Mouse (Mus musculus) Muller cell, postnatal 12 days (primary cell): Measurements from ENCODE around the gene Zfp410.
A peak's percentile ranks its signal among the peaks of the same experiment; 100 is the strongest.
"Not testable (repeated sequence)": the region's sequence is repeated elsewhere in the genome, so short reads cannot be mapped to it uniquely, and the experiment has no call there.

Experiments
- DNase-seq: peaks from one replicate; pipeline ENCODE4 v3.0.0-alpha.2; 2015; ENCODE audit errors: inconsistent ontology term

Gene Zfp410

GRCm38 (mm10) chr12:84316721-84317621, at the start of gene Zfp410:
Zfp410 (plus strand) TSS chr12:84316852.
- DNase-seq, result peak; percentile 93

GRCm38 (mm10) chr12:84267264-84267663, 49.4 kb upstream of the Zfp410 start:
- DNase-seq, result no peak

GRCm38 (mm10) chr12:84273366-84273765, 43.3 kb upstream of the Zfp410 start:
- DNase-seq, result no peak

GRCm38 (mm10) chr12:84275288-84275687, 41.4 kb upstream of the Zfp410 start:
- no peak for DNase-seq

- no peak for DNase-seq
Observed at GRCm38 (mm10) chr12:84276288-84276687, 40.4 kb upstream of the Zfp410 start.

GRCm38 (mm10) chr12:84276799-84277198, 39.9 kb upstream of the Zfp410 start:
- no peak for DNase-seq

GRCm38 (mm10) chr12:84277832-84278231, 38.8 kb upstream of the Zfp410 start:
- DNase-seq, result no peak

GRCm38 (mm10) chr12:84278901-84279300, 37.8 kb upstream of the Zfp410 start:
- peak; percentile 93 for DNase-seq

- DNase-seq, result no peak
Observed at GRCm38 (mm10) chr12:84284391-84284790, 32.3 kb upstream of the Zfp410 start.

- peak; percentile 88 for DNase-seq
Observed at GRCm38 (mm10) chr12:84284885-84285592, 31.6 kb upstream of the Zfp410 start, which contains the start of gene Ptgr2. Ptgr2 (plus strand) TSS chr12:84285232.

- DNase-seq, result no peak
Observed at GRCm38 (mm10) chr12:84285593-84285968, 31.1 kb upstream of the Zfp410 start.

- DNase-seq, result no peak
Observed at GRCm38 (mm10) chr12:84288461-84288860, 28.2 kb upstream of the Zfp410 start.

- no peak for DNase-seq
Observed at GRCm38 (mm10) chr12:84297851-84298250, 18.8 kb upstream of the Zfp410 start.

- no peak for DNase-seq
Observed at GRCm38 (mm10) chr12:84299265-84299664, 17.4 kb upstream of the Zfp410 start.

GRCm38 (mm10) chr12:84304101-84304500, 12.6 kb upstream of the Zfp410 start:
- DNase-seq, result no peak

- no peak for DNase-seq
Observed at GRCm38 (mm10) chr12:84304554-84304953, 12.1 kb upstream of the Zfp410 start.

GRCm38 (mm10) chr12:84311306-84311705, 5.3 kb upstream of the Zfp410 start:
- DNase-seq, result no peak

GRCm38 (mm10) chr12:84316006-84316405, 646 bp upstream of the Zfp410 start:
- DNase-seq, result peak; percentile 2

GRCm38 (mm10) chr12:84327111-84327512, 10.5 kb downstream of the Zfp410 start:
- peak; percentile 77 for DNase-seq

GRCm38 (mm10) chr12:84336963-84337625, 20.4 kb downstream of the Zfp410 start:
- DNase-seq, result no peak

- DNase-seq, result peak; percentile 47
Observed at GRCm38 (mm10) chr12:84347192-84347591, 30.5 kb downstream of the Zfp410 start.

GRCm38 (mm10) chr12:84358699-84359098, 42.0 kb downstream of the Zfp410 start:
- DNase-seq, result not testable (repeated sequence)
